Mouse (Mus musculus) inflammation-experienced regulatory T-cells, adult 6 months (primary cell): ENCODE results near the gene Stfa1. TPM values are rescaled to one million over a fixed set of nuclear protein-coding genes. Genes with fewer than 3 reads are reported as not detected.
"Not testable (repeated sequence)": the region's sequence is repeated elsewhere in the genome, so short reads cannot be mapped to it uniquely, and the experiment has no call there.

Experiments
- ATAC-seq: one replicate; pipeline ENCODE4 v1.8.0; 2017
- polyA plus RNA-seq, 3 experiments: library from polyadenylated mRNA; unstranded; fragments of 100-300 nt; shearing (Covaris generic); gene quantifications; one replicate each; pipeline ENCODE4 v1.2.1; 2017

Gene Stfa1
- polyA plus RNA-seq: not detected

DNA sequence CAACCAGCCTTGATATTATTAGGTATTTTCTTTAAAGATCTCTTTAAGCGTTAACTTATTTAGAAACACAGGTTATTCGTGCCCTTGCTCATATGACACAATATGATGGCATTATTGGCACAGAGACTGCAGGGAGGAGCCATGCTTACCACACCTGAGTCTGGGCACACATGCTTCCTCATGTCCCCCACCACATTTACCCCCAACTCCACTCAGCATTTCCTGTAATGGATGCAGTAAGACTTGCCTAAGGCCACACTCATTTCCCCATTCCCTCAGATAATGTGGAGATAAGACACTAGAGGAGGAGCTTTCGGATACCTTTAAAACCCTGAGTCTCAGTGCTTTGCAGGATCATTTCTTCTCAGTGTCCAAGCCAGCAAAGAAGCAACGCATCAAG is at the start of gene Stfa1:
Gene Stfa1 (plus strand): TSS at position 156 of the 400 bp plus-strand sequence.
- ATAC-seq: not testable (repeated sequence)

DNA sequence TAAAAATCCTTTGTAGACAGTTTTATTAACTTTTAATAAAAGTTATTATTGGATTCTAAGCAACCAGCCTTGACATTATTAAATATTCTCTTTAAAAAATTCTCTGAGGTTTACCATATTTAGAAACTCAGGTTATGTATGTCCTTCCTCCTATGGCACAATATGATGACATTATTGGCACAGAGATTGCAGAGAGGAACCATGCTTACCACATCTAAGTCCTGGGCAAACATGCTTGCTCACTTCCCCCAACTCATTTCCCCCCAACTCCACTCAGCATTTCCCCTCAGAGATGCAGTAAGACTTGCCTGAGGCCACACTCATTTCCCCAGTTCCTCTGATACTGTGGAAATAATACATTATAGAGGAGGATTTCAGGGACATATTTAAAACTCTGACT is 16.2 kb upstream of the Stfa1 start:
- not testable (repeated sequence) for ATAC-seq

DNA sequence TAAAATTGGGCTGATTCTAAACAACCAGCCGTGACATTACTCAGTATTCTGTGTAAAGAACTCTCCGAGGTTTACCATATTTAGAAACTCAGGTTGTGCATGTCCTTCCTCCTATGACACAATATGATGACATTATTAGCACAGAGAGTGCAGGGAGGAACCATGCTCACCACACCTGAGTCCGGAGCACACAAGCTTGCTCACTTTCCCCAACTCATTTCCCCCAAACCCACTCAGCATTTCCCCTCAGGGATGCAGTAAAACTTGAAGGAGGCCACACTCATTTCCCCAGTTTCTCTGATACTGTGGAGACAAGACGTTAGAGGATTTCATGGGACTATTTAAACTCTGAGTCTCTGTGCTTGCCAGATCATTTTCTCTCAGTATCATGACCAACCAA is 12.4 kb downstream of the Stfa1 start:
- ATAC-seq: no peak

DNA sequence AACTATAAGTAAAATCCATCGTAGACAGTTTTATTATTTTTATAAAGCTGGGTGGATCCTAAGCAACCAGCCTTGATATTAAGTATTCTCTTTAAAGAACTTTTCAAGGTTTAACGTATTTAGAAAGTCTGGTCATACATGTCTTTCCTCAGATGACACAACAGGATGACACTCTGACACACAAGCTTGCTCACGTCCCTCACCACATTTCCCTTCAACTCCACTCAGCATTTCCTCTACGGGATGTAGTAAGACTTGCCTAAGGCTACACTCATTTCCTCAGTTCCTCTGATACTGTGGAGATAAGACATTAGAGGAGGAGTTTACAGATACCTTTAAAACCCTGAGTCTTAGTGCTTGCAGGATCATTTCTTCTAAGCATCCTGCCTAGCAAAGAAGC is 30.9 kb downstream of the Stfa1 start:
- ATAC-seq: no peak

DNA sequence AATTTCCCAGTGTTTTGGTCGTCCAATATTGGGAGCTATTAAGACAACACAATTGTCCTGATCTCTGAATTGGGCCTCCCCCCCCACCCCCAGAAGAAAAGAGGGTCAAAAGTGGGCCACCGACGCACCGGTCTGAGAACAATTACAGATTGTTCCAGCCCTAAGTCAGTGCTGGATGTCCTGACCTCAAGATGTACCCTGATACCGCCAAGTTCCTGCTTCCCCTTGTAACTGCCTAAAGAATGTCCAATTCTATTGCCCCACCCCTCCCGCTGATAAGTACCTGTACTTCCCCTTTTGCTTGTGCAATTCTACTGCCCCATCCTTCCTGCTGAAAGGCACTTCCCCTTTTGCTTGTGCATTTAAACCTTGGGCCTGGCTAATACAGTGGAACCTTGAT is 39.4 kb downstream of the Stfa1 start:
- ATAC-seq: not testable (repeated sequence)

DNA sequence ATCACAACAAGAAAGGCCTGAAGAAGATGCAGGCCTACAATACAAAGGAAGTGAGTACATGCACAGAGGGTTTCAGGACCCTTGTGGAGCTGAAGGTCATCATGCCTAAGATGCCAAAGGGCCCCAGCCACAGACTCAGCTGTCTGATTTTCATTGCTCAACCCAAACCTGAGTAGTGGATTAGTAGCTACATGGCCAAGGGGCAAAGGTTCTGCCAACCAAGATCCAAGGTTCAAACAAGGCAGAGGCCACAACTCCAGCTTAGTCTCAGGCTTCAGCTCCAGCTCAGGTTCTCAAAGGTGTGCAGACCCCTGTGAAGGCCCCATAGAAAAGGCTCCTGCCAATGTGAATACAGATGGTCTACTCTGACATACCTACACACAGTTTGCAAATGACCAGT is 42.5 kb downstream of the Stfa1 start:
- no peak for ATAC-seq

DNA sequence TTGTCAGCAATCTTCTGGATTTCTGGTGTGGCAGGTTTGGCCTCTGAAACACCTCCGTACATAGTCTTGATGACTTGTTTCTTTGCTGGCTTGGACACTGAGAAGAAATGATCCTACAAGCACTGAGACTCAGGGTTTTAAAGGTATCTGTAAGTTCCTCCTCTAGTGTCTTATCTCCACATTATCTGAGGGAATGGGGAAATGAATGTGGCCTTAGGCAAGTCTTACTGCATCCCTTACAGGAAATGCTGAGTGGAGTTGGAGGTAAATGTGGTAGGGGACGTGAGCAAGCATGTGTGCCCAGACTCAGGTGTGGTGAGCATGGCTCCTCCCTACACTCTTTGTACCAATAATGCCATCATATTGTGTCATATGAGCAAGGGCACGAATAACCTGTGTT is 57.5 kb downstream of the Stfa1 start, which contains the start of gene BC117090:
Gene BC117090 (minus strand): TSS at position 101 of the 400 bp plus-strand sequence.
- ATAC-seq: no peak

Other genes with a start within 250 kb of the Stfa1 start
- gene Wdr5b, start 235.8 kb upstream of the Stfa1 start, polyA plus RNA-seq: 1 to 10 TPM; 7.2 to 9.7 (median 7.3) TPM
- gene Fam162a, start 205.4 kb upstream of the Stfa1 start, polyA plus RNA-seq: 100 to 1,000 TPM in 2 of 3 experiments, 10 to 100 TPM in 1; 88.8 to 114 (median 113) TPM
- gene Ccdc58, start 205.3 kb upstream of the Stfa1 start, polyA plus RNA-seq: 10 to 100 TPM; 31.1 to 34.2 (median 31.7) TPM
- gene Csta1, start 145.7 kb upstream of the Stfa1 start, polyA plus RNA-seq: under 1 TPM in 1 of 3 experiments, not detected in 2; 0.34 TPM
- gene Stfa2l1, start 120.1 kb upstream of the Stfa1 start, polyA plus RNA-seq: not detected
- not detected for gene Gm5483, start 92.7 kb upstream of the Stfa1 start, polyA plus RNA-seq
- gene Gm5416, start 66.5 kb upstream of the Stfa1 start, polyA plus RNA-seq: not detected
- 1 to 10 TPM in 1 of 3 experiments, under 1 TPM in 1, not detected in 1; 0.59 to 1.1 TPM for gene 2010005H15Rik, start 55.5 kb upstream of the Stfa1 start, polyA plus RNA-seq
- gene BC117090, start 57.4 kb downstream of the Stfa1 start, polyA plus RNA-seq: not detected
- not detected for gene BC100530, start 90.8 kb downstream of the Stfa1 start, polyA plus RNA-seq
- gene Stfa2, start 131.5 kb downstream of the Stfa1 start, polyA plus RNA-seq: not detected
- not detected for gene Stfa3, start 178.4 kb downstream of the Stfa1 start, polyA plus RNA-seq